Mouse (Mus musculus): ENCODE measurements at regions not wholly inside any gene's neighbourhood (a gene's known extent, or its start where the extent isn't known, plus 50 kb on each side); places are given as distances from the start of the nearest gene placed in this dataset.
A peak's percentile ranks its signal among the peaks of the same experiment; 100 is the strongest.

- H3K4me1 ChIP-seq (ENCODE audit: control insufficient read depth, insufficient read depth, low read length), result no peaks in the 10 kb centered on the region
- TF ChIP-seq CTCF (IDR thresholded peaks at IDR 0.05; ENCODE audit: borderline replicate concordance, insufficient read depth, low read length), result no peak
- no peak for TF ChIP-seq POLR2A (IDR thresholded peaks at IDR 0.05; ENCODE audit: low read depth, low read length)
- no peak overlapping the region for H3K27ac ChIP-seq (ENCODE audit: insufficient read depth, low read length)
- H3K4me3 ChIP-seq (ENCODE audit: insufficient read depth, low read length), result no peak overlapping the region
Observed at GRCm38 (mm10) chr8:25326930-25327329, 502.8 kb upstream of the Adam5 start.

- H3K27ac ChIP-seq (ENCODE audit: insufficient read depth, low read length), result no peak overlapping the region
Observed at GRCm38 (mm10) chr8:25326257-25326656, 502.1 kb upstream of the Adam5 start.

GRCm38 (mm10) chr8:25324731-25325130 lies 500.6 kb upstream of the Adam5 start:
- TF ChIP-seq CTCF (IDR thresholded peaks at IDR 0.05; ENCODE audit: borderline replicate concordance, insufficient read depth, low read length) (no peak), POLR2A (IDR thresholded peaks at IDR 0.05; ENCODE audit: low read depth, low read length) (no peak)
- no peak overlapping the region for H3K27ac ChIP-seq (ENCODE audit: insufficient read depth, low read length)
- no peaks in the 10 kb centered on the region for H3K4me1 ChIP-seq (ENCODE audit: control insufficient read depth, insufficient read depth, low read length)
- no peak overlapping the region for H3K4me3 ChIP-seq (ENCODE audit: insufficient read depth, low read length)

More at GRCm38 (mm10) chr8:25326257-25326656, 502.1 kb upstream of the Adam5 start:
- no peak overlapping the region for H3K4me3 ChIP-seq (ENCODE audit: insufficient read depth, low read length)
- TF ChIP-seq POLR2A (IDR thresholded peaks at IDR 0.05; ENCODE audit: low read depth, low read length), result no peak
- no peak for TF ChIP-seq CTCF (IDR thresholded peaks at IDR 0.05; ENCODE audit: borderline replicate concordance, insufficient read depth, low read length)
- no peaks in the 10 kb centered on the region for H3K4me1 ChIP-seq (ENCODE audit: control insufficient read depth, insufficient read depth, low read length)

GRCm38 (mm10) chr8:25323643-25324420 lies 499.7 kb upstream of the Adam5 start:
- no peak for TF ChIP-seq CTCF (IDR thresholded peaks at IDR 0.05; ENCODE audit: borderline replicate concordance, insufficient read depth, low read length)
- no peak for TF ChIP-seq POLR2A (IDR thresholded peaks at IDR 0.05; ENCODE audit: low read depth, low read length)
- Histone ChIP-seq H3K4me1 (ENCODE audit: control insufficient read depth, insufficient read depth, low read length) (no peaks in the 10 kb centered on the region), H3K27ac (ENCODE audit: insufficient read depth, low read length) (no peak overlapping the region), H3K4me3 (ENCODE audit: insufficient read depth, low read length) (no peak overlapping the region)

- no peaks in the 10 kb centered on the region for H3K4me1 ChIP-seq (ENCODE audit: control insufficient read depth, insufficient read depth, low read length)
- H3K4me3 ChIP-seq (ENCODE audit: insufficient read depth, low read length), result no peak overlapping the region
- no peak overlapping the region for H3K27ac ChIP-seq (ENCODE audit: insufficient read depth, low read length)
- no peak for TF ChIP-seq POLR2A (IDR thresholded peaks at IDR 0.05; ENCODE audit: low read depth, low read length)
- TF ChIP-seq CTCF (IDR thresholded peaks at IDR 0.05; ENCODE audit: borderline replicate concordance, insufficient read depth, low read length), result no peak
Observed at GRCm38 (mm10) chr8:25316383-25316782, 492.2 kb upstream of the Adam5 start.

- TF ChIP-seq CTCF (IDR thresholded peaks at IDR 0.05; ENCODE audit: borderline replicate concordance, insufficient read depth, low read length) (no peak), POLR2A (IDR thresholded peaks at IDR 0.05; ENCODE audit: low read depth, low read length) (no peak)
- Histone ChIP-seq H3K4me3 (ENCODE audit: insufficient read depth, low read length) (no peak overlapping the region), H3K4me1 (ENCODE audit: control insufficient read depth, insufficient read depth, low read length) (peaks cover 2% of the 10 kb centered on the region; the same call in 1 of the 2 replicates), H3K27ac (ENCODE audit: insufficient read depth, low read length) (no peak overlapping the region)
Observed at GRCm38 (mm10) chr8:25311811-25312533, 487.8 kb upstream of the Adam5 start.

- no peak overlapping the region for H3K4me3 ChIP-seq (ENCODE audit: insufficient read depth, low read length)
- H3K27ac ChIP-seq (ENCODE audit: insufficient read depth, low read length), result no peak overlapping the region
- H3K4me1 ChIP-seq (ENCODE audit: control insufficient read depth, insufficient read depth, low read length), result peaks cover 16% of the 10 kb centered on the region
- TF ChIP-seq POLR2A (IDR thresholded peaks at IDR 0.05; ENCODE audit: low read depth, low read length) (no peak), CTCF (IDR thresholded peaks at IDR 0.05; ENCODE audit: borderline replicate concordance, insufficient read depth, low read length) (no peak)
Observed at GRCm38 (mm10) chr8:25307956-25308355, 483.8 kb upstream of the Adam5 start.

- Histone ChIP-seq H3K27ac (ENCODE audit: insufficient read depth, low read length) (peak overlapping the region; percentile 59; the same call in 1 of the 2 replicates), H3K4me1 (ENCODE audit: control insufficient read depth, insufficient read depth, low read length) (peaks cover 16% of the 10 kb centered on the region), H3K4me3 (ENCODE audit: insufficient read depth, low read length) (no peak overlapping the region)
- no peak for TF ChIP-seq POLR2A (IDR thresholded peaks at IDR 0.05; ENCODE audit: low read depth, low read length)
- no peak for TF ChIP-seq CTCF (IDR thresholded peaks at IDR 0.05; ENCODE audit: borderline replicate concordance, insufficient read depth, low read length)
Observed at GRCm38 (mm10) chr8:25307511-25307910, 483.3 kb upstream of the Adam5 start.

- TF ChIP-seq CTCF (IDR thresholded peaks at IDR 0.05; ENCODE audit: borderline replicate concordance, insufficient read depth, low read length), result no peak
- TF ChIP-seq POLR2A (IDR thresholded peaks at IDR 0.05; ENCODE audit: low read depth, low read length), result no peak
- H3K4me3 ChIP-seq (ENCODE audit: insufficient read depth, low read length), result no peak overlapping the region
- peak overlapping the region; percentile 59 for H3K27ac ChIP-seq (ENCODE audit: insufficient read depth, low read length)
- H3K4me1 ChIP-seq (ENCODE audit: control insufficient read depth, insufficient read depth, low read length), result peaks cover 16% of the 10 kb centered on the region
Observed at GRCm38 (mm10) chr8:25306769-25307491, 482.8 kb upstream of the Adam5 start.

Measured in embryonic fibroblast, embryonic 13.5 days (primary cell).